Mouse (Mus musculus): ENCODE measurements around the gene Lpcat2b.

Gene Lpcat2b

DNA sequence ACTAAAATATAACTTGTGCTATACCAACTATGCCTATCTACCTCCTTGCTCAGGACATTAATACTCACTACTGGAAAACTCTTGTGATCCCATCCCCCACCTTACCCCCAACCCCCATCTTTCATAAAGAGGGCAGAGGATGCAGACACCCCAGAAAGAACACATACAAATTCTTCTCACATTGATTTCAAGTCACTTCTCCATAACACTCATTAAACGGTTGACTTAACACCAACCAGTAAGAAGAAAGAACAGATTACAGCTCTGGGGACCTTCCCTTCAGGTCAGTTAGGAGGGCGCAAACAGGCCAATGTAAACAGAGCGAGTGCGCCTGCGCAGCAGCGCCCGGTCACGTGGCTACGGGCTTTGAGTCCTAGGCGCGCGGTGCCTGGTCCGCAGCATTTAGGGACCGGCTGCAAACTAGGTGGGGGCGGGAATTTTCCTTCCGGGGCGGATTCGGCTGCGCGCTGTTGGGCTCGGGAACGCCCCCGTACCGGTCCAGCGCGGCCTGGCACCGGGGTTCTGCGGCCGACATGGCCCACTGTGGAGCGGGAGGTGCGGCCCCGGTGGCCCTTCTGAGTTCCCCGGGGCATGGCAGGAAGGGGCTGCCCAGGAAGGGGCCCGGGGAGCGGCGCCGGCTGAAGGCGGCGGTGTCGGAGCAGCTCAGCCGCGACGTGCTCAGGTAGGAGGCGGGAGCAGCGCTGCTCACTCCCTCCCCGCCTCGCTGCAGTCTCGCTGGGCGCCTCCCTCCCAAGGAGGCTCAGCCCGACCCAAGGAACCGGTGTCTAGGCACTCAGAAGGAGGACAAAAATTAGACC, 6.3 kb downstream of the Lpcat2b start, which contains the start of gene Btbd8:
Gene Btbd8 (plus strand): TSS at position 534 of the 818 bp plus-strand sequence.
- CTCF ChIA-PET: interaction anchor here in 1 of 4 experiments (1.0 kb wide), 1 partner anchor 119 kb away, joined by 3 read pairs; no protein-coding TSS in a partner anchor
- POLR2A ChIA-PET: interaction anchor here in 2 of 4 experiments (0.6 to 1.9 kb wide), 6 partner anchors 13 to 599 kb away, joined by 3 to 7 read pairs (median 6); partner anchors contain the start of gene Ephx4 (in 1 of the 2)

DNA sequence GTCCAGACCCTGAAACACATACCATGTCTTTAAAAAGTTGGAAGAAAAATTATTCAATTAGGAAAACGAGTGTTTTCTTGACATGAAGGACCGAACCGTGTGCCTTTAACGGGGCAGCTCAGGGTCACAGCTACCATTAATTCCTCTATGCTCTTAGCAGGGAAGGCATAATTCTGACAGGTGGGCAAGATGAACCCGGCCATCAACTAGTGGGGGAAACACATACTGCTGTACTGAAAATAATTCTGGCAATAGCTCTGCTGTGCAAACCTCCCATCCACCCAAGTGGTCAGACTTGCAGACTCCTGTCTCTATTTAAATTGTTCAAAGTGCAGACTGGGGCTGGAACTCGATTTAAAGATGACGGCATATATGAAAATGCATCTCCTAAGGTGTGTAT, 7.0 kb downstream of the Lpcat2b start:
- CTCF ChIA-PET: interaction anchor here in 1 of 4 experiments (1.0 kb wide), 1 partner anchor 120 kb away, joined by 3 read pairs; no protein-coding TSS in a partner anchor
- POLR2A ChIA-PET: interaction anchor here in 2 of 4 experiments (1.4 to 1.7 kb wide), 3 partner anchors 12 to 81 kb away, joined by 3 to 6 read pairs (median 5); no protein-coding TSS in a partner anchor

DNA sequence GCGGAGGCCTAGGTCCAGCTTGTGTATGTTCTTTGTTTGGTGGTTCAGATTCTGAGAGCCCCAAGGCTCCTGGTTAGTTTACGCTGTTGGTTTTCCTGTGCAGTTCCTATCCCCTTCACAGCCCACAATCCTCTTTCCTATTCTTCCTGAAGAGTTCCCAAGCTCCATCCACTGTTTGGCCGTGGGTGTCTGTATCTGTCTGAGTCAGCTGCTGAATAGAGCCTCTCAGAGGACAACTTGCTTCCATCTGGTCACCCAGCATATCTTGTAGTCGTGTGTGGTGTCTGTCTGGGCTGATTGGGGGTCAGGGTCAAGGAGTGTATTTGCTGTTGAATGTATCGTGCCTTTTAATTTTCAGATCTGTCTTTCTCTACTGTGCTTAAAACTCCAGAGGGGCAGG, 10.5 kb downstream of the Lpcat2b start:
- POLR2A ChIA-PET: interaction anchor here in 2 of 4 experiments (0.6 to 0.8 kb wide), 3 partner anchors 55 to 261 kb away, joined by 3 to 4 read pairs (median 4); no protein-coding TSS in a partner anchor
- CTCF ChIA-PET: interaction anchor here in 1 of 4 experiments (0.6 kb wide), 1 partner anchor 71 kb away, joined by 3 read pairs; no protein-coding TSS in a partner anchor

DNA sequence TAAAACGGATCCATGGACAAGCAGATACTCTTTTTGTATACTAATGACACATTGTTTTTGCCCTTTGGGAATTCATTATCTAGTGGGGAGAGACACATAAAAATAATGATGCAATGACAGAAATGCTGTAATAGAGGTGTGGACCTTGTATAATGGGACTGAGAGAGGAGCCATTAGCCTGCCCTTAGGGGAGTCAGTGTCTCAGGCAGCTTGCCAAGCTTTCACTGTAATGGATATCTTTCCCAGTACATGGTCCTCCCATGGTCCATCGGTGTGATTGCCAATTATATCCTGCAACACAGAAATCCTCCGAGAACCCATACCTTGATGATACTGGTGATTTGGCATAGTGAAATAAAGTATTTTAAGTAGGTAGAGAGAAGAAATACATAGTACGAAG, 12.9 kb downstream of the Lpcat2b start:
- ChIA-PET POLR2A (interaction anchor here in 1 of 4 experiments (1.0 kb wide), 1 partner anchor 8 kb away, joined by 4 read pairs; no protein-coding TSS in a partner anchor), CTCF (no interaction called here)

DNA sequence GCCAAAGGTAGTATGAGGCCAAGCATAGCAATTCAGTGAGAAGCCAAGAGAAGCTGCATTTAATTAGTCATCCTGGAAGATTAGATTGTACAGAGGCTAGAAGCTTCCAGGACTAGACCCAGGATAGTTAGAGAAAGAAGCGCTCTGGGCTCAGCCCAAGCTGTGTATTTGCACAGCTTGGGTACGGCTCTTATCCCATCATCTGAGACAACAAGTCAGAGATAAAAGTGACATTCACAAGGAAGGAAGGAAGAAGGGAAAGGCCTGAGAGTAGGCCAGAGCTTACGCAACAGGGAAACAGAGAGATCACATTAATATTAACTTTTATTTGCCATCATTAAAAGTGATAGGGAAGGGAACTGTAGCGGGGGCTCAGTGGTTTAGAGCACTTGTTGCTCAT, 16.6 kb downstream of the Lpcat2b start:
- ChIA-PET CTCF (no interaction called here), POLR2A (no interaction called here)

GRCm38 (mm10) chr5:107448784-107449183, 17.4 kb downstream of the Lpcat2b start:
- ChIA-PET POLR2A (interaction anchor here in 2 of 4 experiments (0.6 to 0.7 kb wide), 2 partner anchors 29 to 326 kb away, joined by 3 to 4 read pairs; no protein-coding TSS in a partner anchor), CTCF (no interaction called here)

DNA sequence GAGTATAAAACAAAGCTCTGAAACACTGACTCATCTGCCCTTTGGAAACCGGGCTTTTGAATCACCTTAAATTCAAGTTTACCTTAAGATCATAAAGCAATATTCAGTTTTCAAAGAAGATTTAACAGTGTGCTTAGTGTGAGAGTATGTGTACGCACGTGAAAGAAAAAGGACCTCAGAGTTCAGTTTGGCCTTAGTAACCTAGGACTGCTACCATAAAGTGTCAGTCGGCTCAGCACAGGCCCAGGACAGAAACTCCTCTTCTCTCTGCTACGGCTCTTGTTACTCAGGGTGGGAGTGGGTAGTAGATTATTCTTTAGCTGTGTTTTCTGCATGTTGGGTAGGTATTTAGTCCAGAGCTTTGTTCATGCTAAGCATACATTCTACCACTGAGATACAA, 18.3 kb downstream of the Lpcat2b start:
- CTCF ChIA-PET: interaction anchor here in 1 of 4 experiments (0.6 kb wide), 1 partner anchor 33 kb away, joined by 3 read pairs; no protein-coding TSS in a partner anchor
- POLR2A ChIA-PET: interaction anchor here in 2 of 4 experiments (0.6 to 2.1 kb wide), 2 partner anchors 12 to 28 kb away, joined by 3 to 6 read pairs; partner anchors contain the start of gene Btbd8 (in 1 of the 2)

- POLR2A ChIA-PET: interaction anchor here in 1 of 4 experiments (2.1 kb wide), 1 partner anchor 12 kb away, joined by 6 read pairs; the partner anchor contains the start of gene Btbd8
- CTCF ChIA-PET: no interaction called here
These were observed 18.9 kb downstream of the Lpcat2b start for GRCm38 (mm10) chr5:107450299-107450698.

GRCm38 (mm10) chr5:107462147-107463076, 31.1 kb downstream of the Lpcat2b start:
- POLR2A ChIA-PET: interaction anchor here in 1 of 4 experiments (0.6 kb wide), 1 partner anchor 11 kb away, joined by 3 read pairs; no protein-coding TSS in a partner anchor
- CTCF ChIA-PET: no interaction called here

DNA sequence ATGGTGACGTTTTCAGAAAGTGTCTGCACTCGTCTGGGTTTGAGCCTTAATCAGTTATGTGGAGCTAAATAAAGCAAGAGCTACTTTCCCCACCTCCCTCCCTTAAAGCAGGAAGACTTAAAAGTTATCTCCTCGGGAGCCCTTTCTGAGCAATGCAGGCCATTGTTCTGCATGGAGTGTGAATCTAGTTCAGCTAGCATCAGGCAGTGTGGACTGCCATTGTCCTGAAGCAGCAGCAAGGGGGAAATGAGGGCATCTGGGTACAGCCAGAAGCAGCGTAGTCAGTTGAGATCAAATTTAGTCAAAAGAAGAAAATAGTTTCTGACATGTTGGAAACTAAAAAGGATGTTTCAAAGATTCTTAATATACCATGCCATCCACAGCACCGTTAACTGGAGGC, 35.2 kb downstream of the Lpcat2b start:
- ChIA-PET POLR2A (no interaction called here), CTCF (no interaction called here)

DNA sequence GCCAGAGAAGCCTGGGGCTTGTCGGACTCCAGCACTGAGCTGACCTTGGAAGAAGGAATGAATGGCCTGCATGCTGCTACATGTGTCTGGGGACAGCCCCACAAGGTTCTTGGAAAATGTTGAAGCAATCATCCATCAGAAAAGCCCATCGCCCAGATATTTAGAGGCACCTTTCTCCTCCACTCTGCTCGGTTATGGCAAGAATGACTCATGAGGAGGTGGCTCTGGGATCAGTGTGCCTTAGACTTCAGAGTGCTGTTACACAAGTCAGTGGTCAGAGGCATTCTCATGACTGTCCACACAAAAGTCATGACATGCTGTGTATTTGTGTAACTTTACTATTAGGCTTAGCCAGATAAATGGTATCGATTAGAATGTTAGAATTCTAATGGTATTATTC, 35.7 kb downstream of the Lpcat2b start:
- CTCF ChIA-PET: no interaction called here
- POLR2A ChIA-PET: no interaction called here

GRCm38 (mm10) chr5:107470600-107471329, 39.4 kb downstream of the Lpcat2b start:
- ChIA-PET POLR2A (interaction anchor here in 2 of 4 experiments (0.7 kb wide), 2 partner anchors 95 to 112 kb away, joined by 3 read pairs; no protein-coding TSS in a partner anchor), CTCF (interaction anchor here in 1 of 4 experiments (0.6 kb wide), 1 partner anchor 382 kb away, joined by 8 read pairs; no protein-coding TSS in a partner anchor)

GRCm38 (mm10) chr5:107480194-107480593, 48.8 kb downstream of the Lpcat2b start:
- ChIA-PET CTCF (interaction anchor here in 1 of 4 experiments (0.6 kb wide), 1 partner anchor 130 kb away, joined by 3 read pairs; no protein-coding TSS in a partner anchor), POLR2A (interaction anchor here in 1 of 4 experiments (1.1 kb wide), 1 partner anchor 31 kb away, joined by 3 read pairs; no protein-coding TSS in a partner anchor)

Data from embryonic stem cell, embryonic (primary cell).